Mouse (Mus musculus): ENCODE results near the gene Zfp316.

The Zfp316 gene

DNA sequence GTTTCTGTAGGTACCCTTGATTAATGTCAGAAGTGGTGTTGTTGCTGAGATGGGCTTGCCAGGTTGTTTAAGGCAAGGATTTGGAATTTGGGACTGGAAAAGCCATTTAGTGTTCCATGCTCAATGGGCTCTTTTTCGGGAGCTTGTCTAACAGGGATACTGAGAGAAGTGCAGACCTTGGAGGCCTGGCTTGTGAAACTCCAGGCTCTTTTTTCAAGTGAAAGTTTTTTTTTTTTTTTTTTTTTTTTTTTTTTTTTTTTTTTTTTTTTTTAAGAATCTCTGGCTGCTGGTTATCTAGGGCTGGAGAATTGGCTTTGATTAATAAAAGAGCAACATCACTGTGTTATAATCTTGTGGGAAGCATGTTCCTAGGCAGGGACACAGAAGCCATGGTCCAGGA is 47.5 kb downstream of the Zfp316 start:
- DNase-seq (ENCODE audit: low spot score): no peak

DNA sequence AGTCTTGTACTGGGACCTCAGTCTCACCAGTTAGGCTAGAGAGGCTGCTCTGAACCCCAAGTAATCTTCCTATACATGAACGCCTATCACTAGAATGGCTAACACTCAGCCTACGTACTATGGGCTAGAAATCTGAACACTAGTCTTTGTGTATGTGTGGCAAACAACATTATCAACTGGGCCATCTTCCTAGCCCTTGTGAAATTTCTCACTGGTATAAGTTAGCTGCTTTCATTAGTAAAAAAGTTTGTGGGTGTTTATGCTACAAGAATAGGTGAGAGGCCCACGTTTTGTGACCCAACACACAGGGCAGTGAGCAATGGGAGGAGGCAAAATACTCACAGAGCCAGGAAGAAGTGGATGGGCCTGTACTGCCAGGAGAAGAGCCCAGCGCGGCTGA is 48.8 kb downstream of the Zfp316 start:
- no peak for DNase-seq (ENCODE audit: low spot score)

DNA sequence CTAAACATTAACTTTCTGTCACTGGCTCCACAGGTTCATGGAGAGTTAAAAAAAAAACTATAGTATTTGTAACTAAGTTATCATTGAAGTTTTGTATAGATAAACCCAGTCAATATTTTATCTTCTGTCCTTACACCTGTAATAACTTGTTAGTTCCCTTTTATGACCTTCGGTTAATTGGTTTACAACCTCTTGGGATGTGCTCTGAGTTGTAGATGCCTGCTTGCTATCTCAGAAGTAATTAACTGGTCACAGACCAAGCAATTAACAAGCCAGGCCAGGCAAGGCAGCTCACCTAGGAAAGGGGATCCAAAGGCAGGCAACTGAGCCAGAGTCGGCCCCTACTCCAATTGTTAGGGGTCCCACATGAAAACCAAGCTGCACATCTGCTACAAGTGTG is 56.0 kb downstream of the Zfp316 start:
- DNase-seq (ENCODE audit: low spot score): no peak

DNA sequence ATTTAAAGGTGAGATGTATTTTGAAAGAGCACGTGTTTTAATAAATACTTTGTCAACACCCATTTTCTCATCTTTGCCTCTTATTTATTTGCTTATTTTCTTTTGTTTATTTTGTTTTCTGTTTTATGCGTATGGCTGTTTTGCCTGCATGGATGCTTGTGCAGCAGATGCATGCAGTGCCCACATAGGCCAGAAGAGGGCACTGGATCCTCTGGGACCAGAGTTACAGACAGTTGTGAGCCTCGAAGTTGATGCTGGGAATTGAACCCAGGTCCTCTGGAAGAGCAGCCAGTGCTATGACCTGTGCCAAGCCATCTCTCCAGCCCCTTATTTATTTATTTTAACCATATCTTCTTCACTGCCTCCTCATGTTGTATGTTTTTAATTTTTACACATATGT is 64.8 kb downstream of the Zfp316 start:
- no peak for DNase-seq (ENCODE audit: low spot score)

All from spleen, adult 12 weeks (tissue).